Mouse (Mus musculus) lung, postnatal 36 days (tissue): Measurements from ENCODE around the gene Mmp9.

Experiments used
- DNase-seq: peaks from one replicate; pipeline ENCODE4 v3.0.0; 2022; ENCODE audit warnings: mixed read lengths

The Mmp9 gene

DNA sequence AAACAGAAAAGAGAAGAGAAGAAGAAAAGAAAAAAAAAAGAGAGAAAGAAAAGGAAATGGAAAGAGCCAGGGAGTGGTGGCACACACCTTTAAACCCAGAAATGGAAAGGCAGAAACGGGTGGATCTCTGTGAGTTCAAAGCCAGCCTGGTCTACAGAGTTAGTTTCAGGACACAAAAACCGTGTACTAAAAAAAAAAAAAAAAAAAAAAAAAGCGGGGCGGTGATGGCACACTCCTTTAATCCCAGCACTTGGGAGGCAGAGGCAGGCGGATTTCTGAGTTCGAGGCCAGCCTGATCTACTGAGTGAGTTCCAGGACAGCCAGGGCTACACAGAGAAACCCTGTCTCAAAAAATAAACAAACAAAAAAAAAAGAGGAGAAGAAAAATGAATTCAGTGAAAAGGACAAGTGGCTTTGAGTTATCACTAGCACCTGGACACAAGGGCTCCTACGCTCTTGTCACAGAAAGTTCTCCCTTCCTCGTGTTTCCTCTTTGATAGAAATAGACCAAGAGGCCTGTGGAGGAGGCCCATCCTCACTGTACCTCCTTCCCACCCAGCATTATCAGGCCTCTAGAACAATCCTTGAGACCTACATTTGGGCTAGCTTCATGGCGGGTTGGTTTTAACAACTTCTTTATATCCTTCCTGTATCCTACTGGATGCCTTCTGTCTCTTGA is 27.7 kb upstream of the Mmp9 start:
- DNase-seq = no peak

DNA sequence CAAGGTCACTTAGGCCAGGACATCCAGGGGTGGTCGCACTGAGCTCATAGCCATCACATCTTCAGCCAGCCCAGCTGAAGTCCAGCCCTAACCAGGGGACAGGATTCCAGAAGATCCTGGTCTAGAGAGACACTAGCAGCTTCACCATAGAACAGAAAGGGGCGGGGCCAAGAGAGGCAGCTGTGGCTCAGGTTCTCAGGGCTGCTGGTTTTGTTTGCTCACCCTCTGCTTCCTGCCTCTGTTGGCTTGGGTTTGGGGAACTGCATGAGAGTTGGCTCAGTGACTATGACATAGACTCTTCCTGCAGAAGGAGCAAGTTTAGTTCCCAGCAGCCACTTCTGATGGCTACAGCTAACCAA is 27.2 kb upstream of the Mmp9 start:
- DNase-seq = peak; percentile 87

DNA sequence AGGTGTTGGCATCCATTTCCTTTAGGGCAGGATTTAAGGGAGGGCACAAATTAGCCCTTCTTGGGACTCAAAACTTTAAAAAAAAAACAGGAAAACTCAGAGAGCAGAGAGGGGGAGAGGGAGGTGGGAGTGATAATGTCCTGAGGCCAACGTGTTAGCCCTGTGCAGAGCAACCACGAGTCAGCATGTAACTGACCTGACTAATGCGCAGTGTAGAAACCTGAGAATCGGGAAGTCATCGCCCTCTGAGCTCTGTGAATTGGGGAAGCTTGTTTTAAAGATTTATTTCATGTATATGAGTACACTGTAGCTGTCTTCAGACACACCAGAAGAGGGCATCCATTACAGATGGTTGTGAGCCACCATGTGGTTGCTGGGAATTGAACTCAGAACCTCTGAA is 23.8 kb upstream of the Mmp9 start:
- DNase-seq = peak; percentile 23

DNA sequence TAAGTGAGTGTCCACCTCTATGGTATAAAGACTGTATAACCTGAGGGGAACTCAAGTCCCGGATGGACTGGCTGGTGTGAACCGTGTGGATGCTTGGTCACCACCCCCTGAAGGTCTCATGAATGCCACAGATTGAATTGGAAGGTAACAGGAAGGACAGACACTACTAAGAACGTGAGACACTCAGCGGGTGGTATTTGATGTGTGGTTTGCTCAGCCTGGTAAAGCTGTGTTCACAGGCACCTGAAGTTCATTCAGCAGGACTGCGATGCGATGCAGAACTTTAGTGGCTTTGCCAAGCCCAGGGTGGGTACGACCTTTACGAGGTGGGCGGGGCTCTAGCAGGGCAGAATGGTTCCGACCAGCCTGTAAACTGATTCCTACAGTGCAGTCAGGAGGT is 23.2 kb upstream of the Mmp9 start:
- DNase-seq = no peak

DNA sequence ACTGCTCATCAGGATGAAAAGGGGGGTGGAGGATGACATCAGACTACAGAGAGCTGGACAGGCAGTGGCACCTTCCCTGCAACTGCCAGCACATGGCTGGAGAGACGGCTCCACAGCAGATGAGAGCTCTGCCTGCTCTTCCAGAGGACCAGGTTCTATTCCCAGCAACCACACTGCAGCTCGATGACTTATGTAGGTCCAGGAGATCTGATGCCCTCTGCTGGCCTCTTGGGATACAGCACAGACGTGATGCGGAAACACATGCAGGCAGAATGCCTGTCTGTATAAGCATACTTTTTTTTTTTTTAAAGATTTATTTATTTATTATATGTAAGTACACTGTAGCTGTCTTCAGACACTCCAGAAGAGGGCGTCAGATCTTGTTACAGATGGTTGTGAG is 22.3 kb upstream of the Mmp9 start:
- DNase-seq = peak; percentile 56

DNA sequence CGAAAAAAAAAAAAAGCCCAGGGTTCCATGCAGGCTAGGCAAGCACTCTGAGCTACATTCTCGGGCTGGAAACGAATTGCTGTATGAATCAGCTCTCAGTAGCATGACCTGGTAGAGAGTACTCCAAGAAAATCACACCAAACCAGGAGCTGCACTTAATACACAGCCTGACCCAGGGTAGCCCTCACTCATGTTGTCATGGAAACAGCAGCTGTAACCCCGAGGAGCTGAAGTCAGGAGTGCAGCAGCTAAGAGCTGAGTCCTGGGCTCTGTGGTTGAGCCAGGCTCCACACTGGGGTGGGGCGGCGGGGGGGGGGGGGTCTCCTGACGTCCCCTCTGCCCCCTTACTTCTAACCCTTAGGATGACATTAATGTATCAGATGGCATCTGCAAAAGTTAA is 18.6 kb upstream of the Mmp9 start:
- no peak for DNase-seq

DNA sequence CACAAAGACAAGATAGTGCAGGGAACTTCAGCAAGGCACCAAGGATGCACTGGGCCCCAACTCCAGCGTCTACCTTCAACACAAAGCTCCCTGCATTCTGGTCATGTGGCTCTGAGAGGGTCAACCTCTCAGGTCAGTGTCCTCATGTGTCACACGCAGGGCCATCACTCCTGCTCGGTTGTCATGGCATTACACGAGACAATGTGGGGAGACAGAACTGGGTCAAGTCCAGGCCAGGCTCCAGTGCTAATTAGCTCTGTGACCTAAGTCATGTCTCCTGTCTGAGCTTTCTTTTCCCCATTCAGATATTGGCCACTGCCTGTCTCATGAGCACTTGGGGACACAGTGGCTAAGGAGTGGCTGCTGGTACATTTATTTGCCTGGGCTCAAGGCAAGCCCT is 17.3 kb upstream of the Mmp9 start:
- DNase-seq = no peak

DNA sequence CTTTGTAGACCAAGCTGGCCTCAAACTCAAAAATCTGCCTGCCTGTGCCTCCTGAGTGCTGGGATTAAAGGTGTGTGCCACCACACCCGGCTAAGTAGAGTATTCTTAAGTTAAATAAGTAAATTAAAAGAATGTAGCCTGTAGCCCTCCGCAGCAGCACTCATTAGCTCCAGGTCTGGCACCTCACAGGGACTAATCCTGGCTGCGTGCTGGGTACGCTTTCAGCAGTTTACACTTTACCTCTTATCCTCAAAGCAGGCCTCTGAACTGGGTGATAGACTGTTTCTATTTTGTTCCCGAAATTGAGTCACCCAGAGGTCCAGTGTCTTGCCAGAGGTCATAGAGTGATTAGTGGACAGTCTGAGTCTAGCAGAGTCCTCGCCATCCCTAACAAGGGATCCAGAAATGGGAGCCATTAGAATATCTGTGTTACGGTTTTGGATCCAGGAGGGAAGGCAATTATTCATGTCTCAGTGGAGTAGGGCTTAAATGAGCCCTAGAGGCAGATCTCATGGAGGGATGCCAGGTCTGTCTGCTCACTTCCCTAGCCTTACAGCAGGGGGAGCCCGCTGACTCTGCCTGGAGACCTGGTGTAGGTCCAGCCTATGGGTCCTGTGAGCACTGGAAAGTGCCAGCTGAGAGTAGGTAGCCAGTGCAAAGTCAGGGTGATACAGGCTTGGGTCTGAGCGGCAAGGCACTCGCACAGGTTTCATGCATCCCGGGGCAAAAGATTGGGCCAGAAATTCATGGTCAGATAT is 16.3 kb upstream of the Mmp9 start:
- DNase-seq = peak; percentile 97

DNA sequence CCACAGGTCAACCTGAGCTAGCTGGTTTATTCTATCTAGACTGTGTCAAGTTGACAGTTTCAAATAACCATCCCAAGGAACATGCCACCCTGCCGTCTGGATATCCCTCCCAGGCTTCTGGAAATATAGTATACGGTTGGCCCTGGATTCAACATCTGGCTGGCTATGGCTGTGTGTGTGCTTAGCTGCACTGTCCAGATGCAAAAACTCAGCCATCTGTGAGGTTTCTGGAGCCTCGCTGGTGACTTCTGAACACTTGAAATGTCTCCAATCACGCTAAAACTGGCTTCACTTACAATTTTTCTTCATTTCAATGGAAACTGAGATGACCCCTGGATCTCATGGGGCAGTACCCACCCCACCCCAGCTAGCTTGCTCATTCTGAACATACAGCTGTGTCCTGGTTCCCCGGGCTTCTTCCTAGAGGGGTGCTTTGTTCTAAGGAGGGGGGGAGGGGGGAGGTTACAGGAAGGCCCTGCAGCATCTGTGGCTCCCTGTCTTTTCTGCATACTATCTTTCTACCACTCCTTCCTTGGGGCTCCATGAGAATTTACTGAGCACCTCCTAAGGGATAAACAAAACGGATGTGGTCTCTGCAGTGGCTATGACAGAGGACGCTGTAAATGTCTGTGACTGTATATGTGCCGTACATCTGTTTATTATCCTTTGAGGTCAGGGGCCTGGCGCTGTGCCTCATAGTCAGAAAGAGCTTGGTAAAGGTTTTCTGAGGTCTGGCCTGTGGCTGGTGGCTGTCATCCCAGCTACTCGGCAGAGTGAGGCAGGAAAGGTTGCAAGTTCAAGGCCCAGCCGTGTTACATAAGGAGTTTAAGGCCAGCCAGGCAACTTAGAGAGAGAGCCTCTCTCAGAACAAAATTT is 9.6 kb upstream of the Mmp9 start:
- DNase-seq = no peak

DNA sequence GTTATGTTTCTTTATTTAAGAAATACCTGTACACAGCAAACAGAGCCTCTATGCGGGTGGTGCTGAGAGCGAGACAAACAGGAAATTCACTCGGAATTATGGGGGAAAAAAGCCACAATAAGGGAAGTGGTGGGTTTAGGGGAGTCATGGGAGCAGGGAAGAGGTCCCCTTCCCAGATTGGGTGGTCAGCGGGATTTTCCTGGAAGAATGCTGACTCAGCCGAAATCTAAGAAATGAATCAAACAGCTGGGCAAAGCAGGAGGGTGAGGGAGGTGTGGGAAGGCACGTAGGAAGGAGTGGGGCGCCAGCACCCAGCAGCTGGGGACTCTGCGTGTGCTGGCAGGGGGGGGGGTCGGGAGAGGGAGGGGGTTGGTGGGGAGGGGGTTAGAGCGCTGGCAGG is 7.0 kb upstream of the Mmp9 start:
- no peak for DNase-seq

DNA sequence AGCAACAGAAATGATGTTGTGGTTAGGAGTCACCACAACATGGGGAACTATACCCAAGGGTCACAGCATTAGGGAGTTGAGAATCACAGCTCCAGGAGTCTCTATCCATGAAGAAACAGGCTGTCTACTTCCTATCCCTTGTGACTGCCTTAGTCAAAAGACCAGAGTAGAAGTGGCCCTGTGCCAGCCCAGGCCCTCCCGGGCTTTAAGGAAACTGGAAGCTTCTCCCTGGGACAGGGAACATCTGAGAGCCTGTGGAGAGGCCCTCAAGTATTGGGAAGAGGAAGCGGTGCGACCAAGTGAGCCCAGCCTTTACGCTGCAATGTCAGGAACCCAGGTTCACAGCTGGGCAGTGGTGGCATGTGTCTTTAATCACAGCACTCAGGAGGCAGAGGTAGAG is 4.6 kb upstream of the Mmp9 start:
- DNase-seq = peak; percentile 52

DNA sequence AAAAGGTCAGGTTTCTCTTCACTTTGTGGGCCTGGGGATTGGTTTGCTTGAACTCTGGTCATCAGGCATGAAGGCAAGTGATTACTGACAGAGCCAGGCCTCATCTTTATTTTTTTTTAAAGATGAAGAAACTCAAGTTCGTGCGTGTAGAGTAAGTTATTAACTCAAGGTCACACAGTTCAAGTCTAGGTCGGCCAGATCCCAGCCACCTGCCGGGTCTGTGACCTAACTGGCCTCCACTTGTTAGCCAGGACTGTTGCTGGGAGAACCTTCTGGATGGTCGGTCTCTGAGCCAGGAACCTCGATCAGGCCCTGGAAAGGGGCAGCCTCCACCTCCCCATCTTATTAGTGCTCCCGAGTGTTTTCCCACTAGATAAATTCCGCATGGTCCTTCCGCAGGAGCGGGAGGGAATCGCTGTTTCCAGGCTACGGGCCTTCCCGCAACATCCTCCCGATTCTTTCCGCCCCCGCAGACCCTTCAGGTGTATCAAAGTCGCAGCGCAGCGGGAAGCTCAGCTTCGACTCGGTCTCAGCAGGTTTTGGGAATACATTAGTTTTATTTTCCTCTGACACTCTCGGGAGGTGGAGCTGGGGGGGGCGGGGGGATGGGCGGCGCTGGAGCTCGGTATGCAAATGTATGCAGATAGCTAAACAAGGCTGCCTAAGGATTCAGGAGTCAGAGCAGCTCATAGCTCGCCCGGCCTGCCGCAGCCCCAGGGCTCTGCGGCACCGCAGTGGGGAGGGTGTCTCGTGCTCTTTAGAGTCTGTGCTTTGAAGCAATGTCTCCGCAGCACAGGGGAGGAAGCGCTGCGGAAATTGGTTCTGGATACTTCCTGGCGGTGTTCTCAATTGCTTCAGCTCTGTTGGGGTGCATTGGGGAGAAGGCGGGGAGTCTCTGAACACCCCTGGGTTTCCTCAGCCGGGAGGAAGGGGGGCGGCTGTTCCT is 2.2 kb upstream of the Mmp9 start:
- DNase-seq = peak; percentile 39

DNA sequence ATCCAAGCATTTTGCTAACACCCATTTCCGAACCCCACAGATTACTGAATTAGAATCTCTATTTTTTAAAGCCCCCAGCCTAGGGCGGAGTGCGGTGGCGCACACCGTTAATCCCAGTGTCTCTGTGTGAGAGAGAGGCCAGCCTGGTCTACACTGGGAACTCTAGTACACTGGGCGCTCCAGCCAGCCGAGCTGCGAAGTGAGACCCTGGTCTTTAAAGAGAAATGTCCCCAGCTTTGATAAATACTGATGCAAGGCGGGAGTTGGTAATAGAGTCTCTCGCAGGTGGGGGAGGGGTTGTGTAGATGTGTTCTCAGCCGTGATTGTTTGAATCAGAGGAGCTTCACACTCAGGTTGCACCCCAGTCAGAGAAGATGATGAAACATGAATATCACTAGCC is 1.5 kb upstream of the Mmp9 start:
- no peak for DNase-seq

DNA sequence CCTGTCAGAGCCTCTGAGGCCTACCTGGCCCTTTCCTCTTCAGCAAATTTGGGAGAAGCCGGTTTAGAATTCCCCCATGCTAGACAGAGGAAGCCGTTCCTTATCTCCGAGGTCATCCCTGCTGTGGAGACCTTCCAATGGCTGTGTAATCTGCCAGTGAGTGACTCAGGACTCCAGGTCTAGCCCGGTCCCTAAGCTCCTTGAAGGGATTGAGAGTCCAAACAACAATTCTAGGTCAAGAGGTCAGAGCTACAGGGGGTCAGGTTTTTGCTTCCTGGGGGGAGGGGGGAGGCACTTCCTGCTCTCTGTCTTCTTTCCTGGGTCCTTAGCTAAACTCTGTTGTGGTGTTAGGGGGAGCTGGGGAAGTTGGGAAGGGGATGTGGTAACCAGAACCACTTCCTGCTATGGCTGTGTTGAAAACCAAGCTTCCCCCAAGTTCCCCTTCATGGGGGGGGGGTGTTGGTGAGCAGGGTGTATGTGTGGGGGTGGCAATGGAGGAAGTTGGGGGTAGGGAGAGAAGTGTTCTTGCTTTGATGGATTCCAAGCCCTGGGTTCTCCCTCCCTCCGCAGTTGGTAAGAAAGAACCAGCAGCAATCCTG is 2.2 kb downstream of the Mmp9 start:
- DNase-seq = peak; percentile 55

DNA sequence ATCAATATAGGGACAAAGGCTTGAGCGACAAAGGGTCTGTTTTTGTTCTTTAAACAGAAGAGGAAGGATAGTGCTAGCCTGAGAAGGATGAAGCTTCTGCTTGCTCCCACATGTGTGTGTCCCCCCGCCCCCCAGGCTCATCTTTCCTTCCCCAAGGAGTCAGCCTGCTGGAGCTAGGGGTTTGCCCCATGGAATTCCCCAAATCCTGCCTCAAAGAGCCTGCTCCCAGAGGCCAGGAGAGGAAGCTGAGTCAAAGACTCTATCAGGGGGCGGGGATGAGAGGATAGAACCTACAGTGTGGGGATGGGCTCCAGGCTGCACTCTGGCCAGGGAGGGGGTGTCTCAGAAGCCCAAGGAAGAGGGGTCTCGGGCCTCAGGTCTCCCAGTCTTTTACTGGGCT is 6.9 kb downstream of the Mmp9 start:
- DNase-seq = no peak

DNA sequence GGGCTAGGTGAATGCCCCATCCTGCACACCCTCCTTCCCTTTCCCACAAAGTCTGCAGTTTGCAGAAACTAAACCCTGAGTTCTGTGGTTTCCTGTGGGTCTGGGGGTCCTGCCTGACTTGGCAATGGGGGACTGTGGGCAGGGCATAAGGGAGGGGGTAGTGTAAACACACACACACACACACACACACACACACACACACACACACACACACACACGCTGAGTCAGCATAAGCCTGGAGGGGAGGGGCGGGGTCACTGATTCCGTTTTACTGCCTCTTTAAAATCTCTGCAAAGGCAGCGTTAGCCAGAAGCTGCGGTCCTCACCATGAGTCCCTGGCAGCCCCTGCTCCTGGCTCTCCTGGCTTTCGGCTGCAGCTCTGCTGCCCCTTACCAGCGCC is 7.3 kb downstream of the Mmp9 start:
- DNase-seq = no peak

DNA sequence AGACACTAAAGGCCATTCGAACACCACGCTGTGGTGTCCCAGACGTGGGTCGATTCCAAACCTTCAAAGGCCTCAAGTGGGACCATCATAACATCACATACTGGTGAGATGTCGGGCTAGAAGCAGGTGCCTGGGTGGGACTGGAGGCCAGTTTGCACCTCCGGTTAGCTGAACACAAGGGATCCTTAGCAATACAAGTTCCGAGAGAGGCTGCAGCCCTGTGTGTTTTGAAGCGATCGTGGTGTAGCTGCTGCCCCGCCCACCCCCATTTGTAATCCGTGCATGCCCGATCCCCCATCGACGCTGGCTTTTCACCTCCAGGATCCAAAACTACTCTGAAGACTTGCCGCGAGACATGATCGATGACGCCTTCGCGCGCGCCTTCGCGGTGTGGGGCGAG is 8.4 kb downstream of the Mmp9 start:
- DNase-seq = no peak

DNA sequence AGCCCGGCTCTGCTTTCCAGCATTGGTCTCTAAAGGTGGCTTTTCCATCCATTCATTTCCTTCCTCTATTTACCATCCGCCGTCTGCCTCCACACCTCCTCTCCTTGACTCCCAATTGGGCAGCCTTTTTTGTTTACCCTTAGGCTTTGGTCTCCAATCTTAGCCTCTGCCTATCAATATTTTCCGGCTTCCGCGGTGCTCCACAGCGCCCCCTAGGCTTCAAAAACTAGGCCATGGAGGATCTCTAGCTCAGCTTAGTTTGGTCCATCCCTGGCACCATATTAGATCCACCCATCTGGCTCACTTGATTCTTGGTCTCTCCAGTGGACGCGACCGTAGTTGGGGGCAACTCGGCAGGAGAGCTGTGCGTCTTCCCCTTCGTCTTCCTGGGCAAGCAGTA is 9.9 kb downstream of the Mmp9 start:
- peak; percentile 28 for DNase-seq

DNA sequence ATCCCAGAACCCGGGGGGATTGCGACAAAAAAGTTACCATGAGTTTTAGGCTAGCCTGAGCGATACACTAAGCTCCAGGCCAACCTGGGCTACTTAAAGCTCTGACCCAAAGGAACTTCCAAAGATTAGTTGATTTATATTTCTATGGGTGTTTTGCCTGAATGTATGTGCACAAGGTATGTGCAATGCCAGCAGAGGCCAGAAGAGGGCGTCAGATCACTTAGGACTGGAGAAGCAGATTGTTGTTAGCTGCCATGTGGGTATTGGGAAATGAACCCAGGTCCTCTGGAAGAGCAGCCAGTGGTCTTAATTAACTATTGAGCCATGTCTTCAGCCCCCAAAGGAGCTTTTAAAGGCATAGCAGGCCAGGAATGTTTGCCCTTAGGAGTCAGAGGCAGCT is 11.2 kb downstream of the Mmp9 start:
- DNase-seq = no peak

DNA sequence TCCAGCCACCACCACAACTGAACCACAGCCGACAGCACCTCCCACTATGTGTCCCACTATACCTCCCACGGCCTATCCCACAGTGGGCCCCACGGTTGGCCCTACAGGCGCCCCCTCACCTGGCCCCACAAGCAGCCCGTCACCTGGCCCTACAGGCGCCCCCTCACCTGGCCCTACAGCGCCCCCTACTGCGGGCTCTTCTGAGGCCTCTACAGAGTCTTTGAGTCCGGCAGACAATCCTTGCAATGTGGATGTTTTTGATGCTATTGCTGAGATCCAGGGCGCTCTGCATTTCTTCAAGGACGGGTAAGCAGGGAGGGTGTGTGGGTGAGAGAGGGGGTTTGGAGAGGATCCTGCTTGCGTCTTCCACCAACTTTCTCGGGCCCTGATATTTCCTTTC is 11.9 kb downstream of the Mmp9 start:
- DNase-seq = no peak

DNA sequence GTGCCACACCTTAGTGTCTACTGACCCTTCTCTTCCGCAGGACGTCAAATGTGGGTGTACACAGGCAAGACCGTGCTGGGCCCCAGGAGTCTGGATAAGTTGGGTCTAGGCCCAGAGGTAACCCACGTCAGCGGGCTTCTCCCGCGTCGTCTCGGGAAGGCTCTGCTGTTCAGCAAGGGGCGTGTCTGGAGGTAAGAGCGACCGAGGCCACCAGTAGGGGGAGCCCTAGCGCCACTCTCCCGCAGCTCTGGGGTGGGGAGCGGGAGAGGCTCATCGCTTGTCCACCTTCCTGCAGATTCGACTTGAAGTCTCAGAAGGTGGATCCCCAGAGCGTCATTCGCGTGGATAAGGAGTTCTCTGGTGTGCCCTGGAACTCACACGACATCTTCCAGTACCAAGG is 12.6 kb downstream of the Mmp9 start:
- DNase-seq = peak; percentile 76

DNA sequence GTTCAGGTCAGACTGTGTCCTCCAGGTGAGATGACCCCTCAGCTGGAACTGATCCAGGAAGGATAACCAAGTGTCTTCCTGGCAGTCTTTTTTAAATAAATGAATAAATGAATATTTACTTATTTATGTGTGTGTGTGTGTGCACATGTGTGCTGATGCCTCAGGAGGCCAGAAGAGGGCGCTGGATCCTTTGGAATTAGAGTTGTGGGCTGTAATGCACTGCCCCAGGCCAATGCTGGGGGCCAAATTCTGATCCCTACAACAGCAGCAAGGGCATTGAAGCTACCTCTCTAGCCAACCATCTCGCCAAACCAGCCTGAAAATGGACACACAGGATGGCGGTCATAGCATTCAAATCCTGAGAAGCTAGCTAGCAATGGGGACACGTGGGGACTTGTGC is 15.1 kb downstream of the Mmp9 start:
- DNase-seq = no peak
